Mouse (Mus musculus) G1E-ER4 (cell line): Measurements from ENCODE around the gene Rnf224. TPM values are rescaled to one million over a fixed set of nuclear protein-coding genes. Genes with fewer than 3 reads are reported as not detected.
A peak's percentile ranks its signal among the peaks of the same experiment; 100 is the strongest.

Source experiments
- GATA1 ChIP-seq: IDR thresholded peaks from one replicate; pipeline ENCODE4 v1.8.0; 2012; ENCODE audit warnings: low read length, inconsistent platforms
- polyA plus RNA-seq: library from polyadenylated mRNA; stranded (reverse); fragments of >175 nt; gene quantifications from 2 replicates; pipeline ENCODE4 v1.2.3, GENCODE M21; 2012

Gene Rnf224
- polyA plus RNA-seq, 1 experiment, result 0.10 TPM

DNA sequence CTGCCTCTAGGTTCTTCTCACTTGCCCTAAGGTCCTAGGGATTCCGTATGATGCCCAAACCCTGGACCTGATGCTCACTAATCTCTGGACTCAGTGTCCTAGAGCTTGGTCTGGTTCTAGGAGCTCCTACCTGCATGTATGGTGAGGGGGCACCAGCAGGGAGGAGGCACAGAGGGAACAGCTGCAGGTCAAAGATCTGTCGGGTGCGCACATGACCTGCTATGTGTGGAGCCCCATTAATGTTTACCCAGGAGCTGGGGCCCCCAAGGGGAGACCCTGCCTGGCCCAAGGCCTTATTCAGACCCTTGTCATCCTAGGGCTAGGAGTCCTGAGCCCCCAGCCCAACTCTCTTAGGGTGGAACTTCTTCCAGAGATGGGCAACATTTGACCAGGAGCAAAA, 2.5 kb downstream of the Rnf224 start, which contains the start of gene Slc34a3:
TSS of gene Slc34a3 (minus strand) at position 315 of the 400 bp plus-strand sequence.
- TF ChIP-seq GATA1, result no peak

DNA sequence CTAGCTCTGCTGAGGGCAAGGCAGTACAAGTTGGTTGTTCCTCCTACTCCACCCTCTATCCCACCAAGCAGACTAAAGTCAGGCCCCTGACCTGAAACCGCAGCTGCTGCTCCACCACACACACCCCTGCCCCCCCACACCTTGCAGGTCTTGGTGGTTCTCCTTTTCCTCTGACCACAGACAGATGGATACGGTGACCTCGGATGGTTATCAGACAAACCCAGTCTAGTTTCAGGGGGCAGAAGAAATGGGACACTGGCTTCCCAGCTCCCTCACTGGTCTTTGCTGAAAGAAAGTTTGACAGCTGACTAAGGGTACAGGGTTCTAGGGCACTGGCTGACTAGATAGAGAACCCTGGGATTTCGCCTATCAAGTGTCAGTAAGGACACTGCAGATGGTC, 3.2 kb downstream of the Rnf224 start:
- TF ChIP-seq GATA1, result peak; percentile 66

DNA sequence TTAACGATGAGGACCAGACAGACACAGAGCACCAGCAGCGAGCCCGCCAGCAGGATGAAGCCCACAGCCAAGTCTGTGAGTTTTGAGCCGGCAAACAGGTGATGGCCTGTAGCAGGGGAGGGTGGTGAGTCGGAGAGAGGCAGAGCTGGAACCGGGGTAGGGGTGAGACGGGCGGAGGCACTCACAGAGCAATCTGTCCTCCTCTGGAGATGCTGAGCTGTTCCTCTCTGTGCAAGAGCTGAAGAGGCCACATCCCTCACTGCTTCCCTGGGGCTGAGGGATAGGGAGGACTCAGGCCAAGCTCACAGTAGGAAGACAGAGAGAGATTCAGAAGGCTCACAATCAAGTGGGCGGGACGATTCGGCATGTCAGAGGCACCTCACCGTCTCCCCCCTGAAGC, 5.5 kb downstream of the Rnf224 start:
- no peak for TF ChIP-seq GATA1

DNA sequence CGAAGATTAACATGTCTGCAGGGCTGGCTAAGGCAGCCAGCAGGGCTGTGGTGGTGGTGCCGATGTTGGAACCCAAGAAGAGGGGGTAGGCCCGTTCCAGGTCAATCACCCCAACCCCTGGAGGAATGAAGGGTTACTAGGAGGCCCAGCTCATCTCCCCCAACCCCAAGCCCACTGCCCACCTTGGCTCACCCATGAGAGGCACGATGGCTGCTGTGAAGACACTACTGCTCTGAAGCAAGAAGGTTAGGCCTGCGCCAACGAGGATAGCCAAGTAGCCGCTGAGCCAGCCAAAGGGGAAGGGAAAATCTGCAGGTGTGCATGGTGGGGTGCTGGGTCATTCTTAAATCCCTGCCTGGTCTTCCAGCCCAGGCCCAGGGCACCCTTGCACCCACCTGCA, 6.0 kb downstream of the Rnf224 start:
- TF ChIP-seq GATA1, result no peak

DNA sequence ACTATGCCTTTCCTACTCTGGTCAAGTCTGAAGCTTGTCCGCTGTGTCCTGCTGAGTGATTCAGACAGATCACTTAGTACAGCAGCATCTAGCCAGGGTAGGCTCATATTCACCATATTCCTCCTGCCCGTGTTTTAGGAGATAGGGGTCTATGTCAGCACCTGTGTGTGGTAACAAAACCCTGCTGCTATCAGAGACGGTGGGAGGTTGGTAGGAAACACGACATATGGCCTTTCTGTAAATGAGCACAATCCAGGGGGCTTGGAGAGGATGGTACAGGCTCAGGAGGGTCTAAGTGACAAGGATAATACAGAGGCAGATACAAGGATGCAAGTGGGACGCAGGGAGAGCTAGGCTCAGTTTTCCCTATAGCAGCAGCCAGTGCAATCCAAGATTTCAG, 7.0 kb downstream of the Rnf224 start:
- TF ChIP-seq GATA1, result no peak

DNA sequence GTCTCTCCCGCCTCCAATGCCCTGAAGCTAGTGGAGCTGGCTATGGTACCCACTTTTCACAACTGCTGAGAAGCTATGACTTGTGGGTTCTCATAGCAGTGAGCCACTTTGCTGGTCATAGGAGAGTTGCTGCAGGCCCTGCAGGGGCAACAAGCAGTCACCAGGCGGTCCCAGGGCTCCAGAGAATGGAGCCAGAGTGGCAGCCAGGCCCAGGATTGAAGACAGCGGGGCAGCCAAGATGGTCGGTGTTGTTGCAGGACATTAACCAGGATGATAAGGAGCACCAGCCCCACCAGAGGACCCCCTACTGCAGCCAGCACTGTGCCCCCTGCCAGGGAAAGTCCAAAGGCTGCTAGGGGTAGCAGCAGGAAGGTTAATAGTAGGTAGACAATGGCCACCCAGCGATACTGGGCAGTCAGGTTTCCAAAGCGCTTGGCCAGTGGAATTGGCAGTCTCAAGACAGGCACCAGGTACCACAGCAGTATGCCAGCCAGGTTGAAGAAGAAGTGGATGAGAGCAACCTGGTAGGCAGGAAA, 7.5 kb downstream of the Rnf224 start:
- TF ChIP-seq GATA1, result no peak

DNA sequence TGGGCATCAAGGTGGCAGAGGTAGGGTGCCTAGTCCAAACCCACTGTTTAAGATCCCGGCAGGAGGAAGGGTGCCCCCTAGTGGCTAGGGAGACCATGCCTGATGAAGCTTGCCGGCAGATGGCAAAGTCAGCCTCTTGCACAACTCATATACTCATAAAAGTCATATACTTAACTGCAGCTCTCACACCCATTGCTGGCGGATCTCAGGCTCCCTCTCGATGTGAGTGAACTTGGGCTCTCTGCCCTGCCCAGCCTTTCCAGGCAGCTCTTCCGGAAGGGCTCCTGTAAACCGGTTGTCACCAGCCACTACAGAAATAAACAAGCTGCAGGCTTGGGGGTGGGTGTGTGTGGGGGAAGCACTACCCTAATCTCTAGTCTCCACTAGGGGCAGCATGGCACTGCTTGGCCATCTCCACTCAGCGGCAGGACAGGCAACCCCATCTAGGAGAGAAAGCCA, 8.1 kb downstream of the Rnf224 start:
- TF ChIP-seq GATA1, result no peak

DNA sequence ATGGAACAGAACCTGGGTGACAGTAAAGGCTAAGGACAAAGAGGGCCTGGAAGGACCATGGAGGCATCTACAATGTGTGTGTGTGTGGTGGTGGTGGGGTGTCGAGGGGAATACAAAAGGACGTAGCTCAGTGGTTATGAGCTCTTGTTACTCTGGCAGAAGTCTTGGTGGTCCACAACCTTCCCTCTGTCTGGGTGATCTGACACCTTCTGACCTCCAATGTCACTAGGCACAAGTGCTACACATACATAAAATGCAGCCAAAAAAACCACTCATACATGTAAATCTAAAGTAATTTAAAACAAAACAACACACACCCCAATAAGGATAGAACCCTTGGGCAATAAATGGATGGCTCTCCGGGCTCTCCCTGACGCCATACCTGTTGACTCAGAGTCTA, 9.2 kb downstream of the Rnf224 start:
- TF ChIP-seq GATA1, result no peak

DNA sequence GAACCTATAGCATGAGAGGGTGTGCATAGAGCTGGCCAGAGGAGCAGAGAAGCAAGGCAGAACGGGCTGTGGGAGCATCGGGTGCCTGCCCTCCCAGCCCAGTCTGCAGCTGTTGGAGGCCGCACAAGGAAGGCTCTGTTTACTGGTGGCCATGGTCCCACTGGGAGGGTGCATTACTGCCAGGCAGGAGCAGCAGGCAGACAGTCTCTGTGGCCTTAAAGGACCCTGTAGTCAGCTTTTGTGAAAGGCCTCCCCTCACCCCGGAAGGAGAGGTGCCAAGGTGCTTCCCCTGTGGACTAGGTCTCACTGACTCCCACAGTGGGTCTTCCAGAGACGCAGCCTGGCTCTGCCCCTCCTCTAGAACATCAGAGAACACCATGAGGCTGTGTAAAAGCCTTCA, 9.7 kb downstream of the Rnf224 start:
- no peak for TF ChIP-seq GATA1

DNA sequence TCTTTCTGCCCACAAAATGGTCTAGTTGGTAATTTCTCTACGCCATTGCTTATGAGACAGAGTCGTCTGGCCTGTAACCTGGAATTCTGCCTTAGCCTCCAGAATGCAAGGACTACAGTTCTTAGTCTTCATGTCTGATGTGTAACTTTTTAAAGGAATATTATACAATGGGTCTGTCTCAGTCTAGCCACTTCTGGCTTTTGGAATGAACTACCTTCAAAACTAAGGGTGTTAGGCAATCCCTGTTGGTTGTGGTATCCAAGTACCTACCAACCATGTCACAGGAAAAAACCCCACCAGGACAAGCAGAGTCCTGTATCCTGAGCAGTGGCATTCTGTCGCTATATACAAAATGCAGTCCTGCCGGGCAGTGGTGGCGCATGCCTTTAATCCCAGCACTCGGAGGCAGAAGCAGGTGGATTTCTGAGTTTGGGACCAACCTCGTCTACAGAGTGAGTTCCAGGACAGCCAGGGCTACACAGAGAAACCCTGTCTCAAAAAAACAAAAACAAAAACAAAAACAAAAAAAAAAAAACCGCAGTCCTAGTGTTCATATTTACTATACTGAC, 10.7 kb downstream of the Rnf224 start:
- TF ChIP-seq GATA1, result no peak

DNA sequence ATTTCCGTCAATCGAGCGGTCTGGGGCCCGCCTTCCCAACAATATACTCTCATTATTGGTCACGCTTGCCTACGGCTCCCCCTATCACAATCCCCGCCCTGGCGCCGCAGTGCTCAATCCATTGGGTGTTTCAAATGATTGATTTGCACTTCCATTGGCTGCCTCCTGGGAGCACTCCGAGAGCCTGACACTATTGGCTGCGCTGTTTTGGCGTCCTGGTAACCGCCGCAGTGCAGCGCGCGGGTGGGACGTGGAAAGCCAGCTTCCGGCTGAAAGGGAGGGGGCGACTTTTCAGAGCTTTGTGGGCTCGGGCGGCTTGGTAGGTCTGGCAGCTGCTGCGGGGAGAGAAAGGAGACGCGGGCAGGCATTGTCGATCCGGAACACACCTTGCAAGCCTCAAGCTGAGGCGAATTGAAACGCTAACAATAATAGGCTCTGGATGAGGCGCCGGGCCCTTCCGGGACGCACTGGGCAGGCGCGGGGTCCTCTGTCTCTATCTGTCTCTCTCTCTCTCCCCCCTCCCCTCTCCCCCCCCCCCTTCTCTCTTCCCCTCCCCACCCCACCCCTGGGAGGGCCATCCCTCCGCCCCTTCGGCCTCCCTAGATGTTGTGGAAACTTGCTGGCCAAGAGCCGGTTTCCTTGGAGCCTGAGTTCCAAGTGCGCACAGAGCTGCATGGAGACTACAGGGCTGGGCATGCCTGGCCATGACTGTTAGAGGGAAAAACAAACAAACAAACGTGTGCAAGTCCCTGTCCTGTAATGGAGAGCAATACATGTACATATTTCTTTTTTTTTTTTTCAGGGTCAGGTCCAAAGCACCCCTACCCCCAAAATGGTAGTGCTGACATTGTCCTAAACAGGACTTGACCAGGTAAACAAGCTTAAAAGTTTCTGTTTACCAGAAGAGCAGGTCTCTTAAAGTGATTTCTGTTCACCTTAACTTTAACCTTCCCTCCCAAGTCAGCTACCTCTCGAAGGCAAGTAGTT, 11.5 kb downstream of the Rnf224 start:
- no peak for TF ChIP-seq GATA1

DNA sequence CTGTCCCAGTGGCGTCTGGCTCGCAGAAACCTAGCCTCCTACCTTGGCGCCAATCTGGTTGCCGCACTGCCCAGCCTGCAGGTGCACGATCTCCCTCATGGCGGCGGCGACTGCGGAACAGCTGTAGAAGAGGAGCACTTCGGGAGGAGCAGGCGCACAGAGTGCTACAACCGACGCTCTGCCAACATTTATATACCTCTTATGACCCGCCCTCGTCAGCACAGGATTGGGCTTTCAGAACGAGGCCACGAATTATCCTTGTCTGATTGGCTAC, 12.2 kb downstream of the Rnf224 start, which contains the start of gene Tubb4b:
TSS of gene Tubb4b (minus strand) at position 211 of the 274 bp plus-strand sequence.
- TF ChIP-seq GATA1, result no peak

DNA sequence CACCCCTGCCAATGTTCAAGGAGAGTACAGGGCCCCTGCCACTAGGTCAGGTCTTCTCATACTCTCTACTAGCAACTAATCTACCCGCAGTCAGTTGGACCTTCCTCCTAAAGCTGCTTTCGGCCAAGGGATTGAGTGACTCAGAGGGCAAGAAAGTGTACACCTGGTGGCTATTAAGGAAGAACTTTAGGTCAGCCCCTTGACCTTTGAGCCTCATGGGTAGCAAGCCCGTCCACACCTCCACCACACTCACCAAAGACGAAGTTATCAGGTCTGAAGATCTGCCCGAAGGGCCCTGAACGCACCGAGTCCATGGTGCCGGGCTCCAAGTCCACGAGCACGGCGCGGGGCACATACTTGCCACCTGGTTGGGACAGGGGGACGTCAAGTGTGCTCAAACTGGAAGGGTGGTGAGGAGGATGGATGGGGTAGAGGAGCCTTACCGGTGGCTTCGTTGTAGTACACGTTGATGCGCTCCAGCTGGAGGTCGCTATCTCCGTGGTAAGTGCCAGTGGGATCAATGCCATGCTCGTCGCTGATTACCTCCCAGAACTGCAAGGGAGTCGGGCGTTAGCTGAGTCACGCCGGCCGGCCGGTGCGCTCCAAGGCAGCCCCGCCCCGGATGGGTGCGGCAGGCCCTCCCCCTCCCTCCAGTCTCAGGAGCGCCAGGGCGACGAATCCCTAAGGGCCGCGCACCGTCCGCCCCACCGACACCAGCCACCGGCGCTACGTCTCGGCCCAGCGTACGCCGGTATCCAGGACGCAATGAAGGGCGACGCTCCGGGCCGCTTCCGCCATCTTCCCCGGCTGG, 12.7 kb downstream of the Rnf224 start:
- TF ChIP-seq GATA1, result no peak

DNA sequence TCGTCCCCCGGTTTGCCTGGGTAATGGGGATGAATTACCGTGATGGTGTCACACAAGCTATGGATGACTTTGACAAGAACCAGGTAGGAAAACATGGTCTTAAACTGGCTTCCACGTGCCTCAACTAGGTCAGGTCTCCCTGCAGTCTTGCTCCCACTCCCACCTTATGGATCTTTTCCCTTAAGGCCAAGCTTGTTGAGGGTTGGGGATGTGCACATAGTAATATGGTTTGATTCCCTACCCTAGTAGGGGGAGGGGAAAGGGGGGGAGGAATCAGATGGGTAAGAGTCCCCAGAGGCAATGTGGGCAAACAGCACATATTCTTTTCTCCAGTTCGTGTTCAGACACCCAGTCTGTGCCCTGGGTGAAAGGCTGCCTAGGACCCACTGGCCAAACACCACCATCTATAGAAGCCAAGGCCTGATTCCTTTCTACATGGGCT, 15.2 kb downstream of the Rnf224 start:
- TF ChIP-seq GATA1, result no peak

DNA sequence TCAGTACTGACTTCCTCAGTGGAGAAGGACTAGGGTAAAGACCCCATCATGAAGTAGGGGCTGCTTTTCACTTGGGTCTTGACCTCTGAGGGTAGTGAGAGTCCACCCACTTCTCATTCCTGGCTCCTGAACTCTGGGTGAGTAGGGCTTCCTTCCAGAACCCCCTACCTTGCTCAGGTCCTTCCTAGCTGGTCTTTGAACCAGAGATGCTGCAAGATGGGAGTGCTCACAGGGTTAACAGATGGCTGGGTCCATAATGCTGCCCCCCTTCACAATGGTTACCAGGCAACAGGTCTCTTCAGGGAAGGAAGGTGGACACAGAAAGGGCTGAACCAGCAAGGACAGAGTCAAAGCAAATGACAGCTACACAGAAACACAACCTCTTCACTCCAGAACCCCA, 18.1 kb downstream of the Rnf224 start, which contains the start of gene Fam166a:
TSS of gene Fam166a (plus strand) at position 301 of the 400 bp plus-strand sequence.
- no peak for TF ChIP-seq GATA1

DNA sequence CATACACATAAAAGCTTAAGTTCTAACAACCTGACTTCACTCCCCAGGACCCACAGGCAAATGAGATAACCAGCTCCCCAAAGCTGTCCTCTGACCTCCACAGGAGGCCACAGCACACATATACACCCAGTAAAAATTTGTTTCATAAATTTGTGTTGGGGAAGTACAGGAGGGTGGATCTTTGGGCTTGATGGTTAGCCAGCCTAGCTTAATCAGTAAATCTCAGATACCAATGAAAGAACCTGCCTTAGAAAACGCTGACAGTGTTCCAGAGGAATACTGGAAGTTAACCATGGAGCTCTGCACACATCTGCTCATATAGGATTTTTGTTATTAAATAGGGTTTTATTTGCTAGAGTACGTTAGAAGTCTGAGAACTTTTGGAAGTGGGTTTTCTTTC, 18.9 kb downstream of the Rnf224 start:
- TF ChIP-seq GATA1, result no peak
